Mouse (Mus musculus) hindbrain, embryonic 14.5 days (tissue): ENCODE results near the gene Pcbp2. TPM values are rescaled to one million over a fixed set of nuclear protein-coding genes. Genes with fewer than 3 reads are reported as not detected.

ENCODE experiments used
- ATAC-seq: fragments of 200-750 bp; cut with Nextera tagmentation; 2 replicates; pipeline ENCODE4 v1.8.0; 2017; ENCODE audit warnings: moderate number of reproducible peaks, mild to moderate bottlenecking, moderate TSS enrichment, moderate library complexity; ENCODE audit not compliant: low FRiP score
- DNase-seq: peaks from one replicate; pipeline ENCODE4 v3.0.0-alpha.2; 2015; ENCODE audit warnings: low spot score
- H3K27ac ChIP-seq: fragments of 300-500 bp; sonication (generic); 2 replicates; pipeline ENCODE4 v1.5.1; 2014; ENCODE audit warnings: mild to moderate bottlenecking, moderate library complexity
- H3K27me3 ChIP-seq: fragments of 300-500 bp; sonication (generic); 2 replicates; pipeline ENCODE4 v1.6.1; 2014; ENCODE audit warnings: mild to moderate bottlenecking, low read length, mixed read lengths; ENCODE audit not compliant: control insufficient read depth, insufficient read depth
- H3K36me3 ChIP-seq: fragments of 300-500 bp; sonication (generic); replicated peaks from 2 replicates; pipeline ENCODE4 v1.6.1; 2014; ENCODE audit not compliant: control insufficient read depth, insufficient read depth
- H3K4me1 ChIP-seq: fragments of 300-500 bp; sonication (generic); replicated peaks from 2 replicates; pipeline ENCODE4 v1.6.1; 2014; ENCODE audit warnings: antibody characterized with exemption, low read length, mixed read lengths; ENCODE audit not compliant: control insufficient read depth, insufficient read depth
- H3K4me2 ChIP-seq: fragments of 300-500 bp; sonication (generic); replicated peaks from 2 replicates; pipeline ENCODE4 v1.6.1; 2014; ENCODE audit warnings: mild to moderate bottlenecking, moderate library complexity
- H3K4me3 ChIP-seq: fragments of 300-500 bp; sonication (generic); replicated peaks from 2 replicates; pipeline ENCODE4 v1.5.1; 2014; ENCODE audit warnings: mild to moderate bottlenecking, low read length
- H3K9ac ChIP-seq: fragments of 300-500 bp; sonication (generic); 2 replicates; pipeline ENCODE4 v1.6.1; 2014
- H3K9me3 ChIP-seq: fragments of 300-500 bp; sonication (generic); 2 replicates; pipeline ENCODE4 v1.6.1; 2016; ENCODE audit warnings: low read length; ENCODE audit not compliant: control insufficient read depth
- WGBS: fragments of 180-500 bp; shearing (Covaris S2); extraction: QIAGEN DNeasy Blood & Tissue Kit; methylation state at CpG from one replicate; pipeline ENCODE4 v1.1.7; 2014; 5-methylcytosine and 5-hydroxymethylcytosine counted together
- polyA plus RNA-seq: library from polyadenylated mRNA; unstranded; fragments of >200 nt; fragmentation: Nextera tagmentation; extraction: Ambion mirVana; gene quantifications from 2 replicates; pipeline ENCODE4 v1.2.1, GENCODE M21; 2014

Pcbp2 gene
- polyA plus RNA-seq, 1 experiment from 2014 or later: 158 TPM

DNA sequence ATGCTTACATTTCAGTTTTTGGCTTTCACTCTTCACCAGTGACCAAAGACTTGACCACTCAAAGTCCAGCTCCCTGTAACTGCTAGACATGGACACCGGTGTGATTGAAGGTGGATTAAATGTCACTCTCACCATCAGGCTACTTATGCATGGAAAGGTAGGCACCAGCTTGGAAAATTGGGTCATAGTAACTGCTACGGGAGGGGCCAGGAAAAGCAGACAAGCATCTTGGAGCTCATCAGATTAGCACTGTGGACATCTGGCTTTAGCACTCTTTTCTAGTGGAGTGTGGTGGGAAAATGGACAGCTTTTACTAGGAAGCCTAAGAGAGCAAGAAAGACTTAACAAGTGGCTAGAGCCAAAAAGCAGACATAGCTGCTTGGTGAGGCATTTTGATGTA, 2.9 kb downstream of the Pcbp2 start:
- ATAC-seq (no peak), DNase-seq (no peak)
- peaks cover 16% of the 10 kb centered on the region for H3K4me1 ChIP-seq
- no peak overlapping the region for H3K9ac ChIP-seq
- 75% methylated on average over 2 of the region's 2 CpGs for WGBS
- H3K27ac ChIP-seq: no peak overlapping the region
- peaks cover 49% of the 10 kb centered on the region for H3K36me3 ChIP-seq
- H3K4me3 ChIP-seq: no peak overlapping the region
- no peaks in the 10 kb centered on the region for H3K9me3 ChIP-seq
- H3K27me3 ChIP-seq: no peaks in the 10 kb centered on the region
- no peak overlapping the region for H3K4me2 ChIP-seq

DNA sequence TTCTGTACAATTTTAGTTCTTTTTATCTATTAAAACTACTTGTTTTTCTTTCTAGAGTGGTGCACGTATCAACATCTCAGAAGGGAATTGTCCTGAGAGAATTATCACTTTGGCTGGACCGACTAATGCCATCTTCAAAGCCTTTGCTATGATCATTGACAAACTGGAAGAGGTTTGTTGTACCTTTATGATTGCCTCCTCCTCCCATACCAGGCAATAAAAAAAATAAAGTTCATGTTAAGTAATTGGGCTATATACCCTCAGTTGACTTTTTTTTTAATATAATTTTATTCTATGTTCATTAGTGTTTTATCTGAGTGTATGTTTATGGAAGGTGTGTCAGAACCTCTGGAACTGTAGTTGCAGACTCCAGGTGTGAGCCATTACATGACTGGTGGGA, 4.2 kb downstream of the Pcbp2 start:
- Histone ChIP-seq H3K4me3 (no peak overlapping the region), H3K9me3 (no peaks in the 10 kb centered on the region), H3K36me3 (peaks cover 62% of the 10 kb centered on the region), H3K4me2 (no peak overlapping the region), H3K9ac (no peak overlapping the region), H3K4me1 (peaks cover 16% of the 10 kb centered on the region), H3K27me3 (no peaks in the 10 kb centered on the region), H3K27ac (no peak overlapping the region)
- DNase-seq (no peak), ATAC-seq (no peak)
- WGBS: 90% methylated on average over 2 of the region's 2 CpGs

DNA sequence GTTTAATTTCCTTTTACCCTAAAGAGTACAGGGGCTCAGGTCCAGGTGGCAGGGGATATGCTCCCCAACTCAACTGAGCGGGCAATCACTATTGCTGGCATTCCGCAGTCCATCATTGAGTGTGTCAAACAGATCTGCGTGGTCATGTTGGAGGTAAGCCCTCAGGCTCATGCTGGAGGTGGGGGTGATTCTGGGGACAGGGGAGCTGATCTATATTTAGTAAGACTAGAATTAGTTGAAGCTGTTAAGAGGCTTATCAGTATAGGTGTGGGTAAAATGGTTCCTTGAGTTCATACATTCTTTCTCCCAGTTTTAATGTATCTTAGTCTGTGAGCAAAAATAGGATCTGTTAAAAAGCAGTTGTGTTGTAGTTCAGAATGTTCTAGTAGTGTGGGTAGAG, 12.8 kb downstream of the Pcbp2 start:
- WGBS: 91% methylated on average over 3 of the region's 3 CpGs
- no peak overlapping the region for H3K27ac ChIP-seq
- H3K27me3 ChIP-seq: no peaks in the 10 kb centered on the region
- ATAC-seq (no peak), DNase-seq (no peak)
- no peak overlapping the region for H3K4me3 ChIP-seq
- H3K36me3 ChIP-seq: peaks cover 93% of the 10 kb centered on the region
- H3K4me2 ChIP-seq: no peak overlapping the region
- no peak overlapping the region for H3K9ac ChIP-seq
- H3K4me1 ChIP-seq: no peaks in the 10 kb centered on the region
- no peaks in the 10 kb centered on the region for H3K9me3 ChIP-seq

DNA sequence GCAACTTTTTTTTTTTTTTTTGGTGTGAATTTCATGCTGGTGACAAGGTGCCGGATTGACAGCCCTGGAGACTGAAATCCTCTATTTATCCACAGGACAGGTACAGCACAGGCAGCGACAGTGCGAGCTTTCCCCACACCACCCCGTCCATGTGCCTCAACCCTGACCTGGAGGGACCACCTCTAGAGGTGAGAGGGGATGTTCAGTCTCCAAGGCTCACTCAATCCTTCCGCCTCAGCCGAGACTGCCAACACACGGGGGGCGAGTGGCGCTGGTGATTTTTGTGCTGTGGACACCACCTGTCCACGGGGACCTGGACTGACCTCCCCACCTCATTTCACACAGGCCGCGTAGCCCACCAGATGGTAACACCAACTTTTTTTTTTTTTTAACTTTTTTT, 15.5 kb downstream of the Pcbp2 start:
- ATAC-seq: no peak

DNA sequence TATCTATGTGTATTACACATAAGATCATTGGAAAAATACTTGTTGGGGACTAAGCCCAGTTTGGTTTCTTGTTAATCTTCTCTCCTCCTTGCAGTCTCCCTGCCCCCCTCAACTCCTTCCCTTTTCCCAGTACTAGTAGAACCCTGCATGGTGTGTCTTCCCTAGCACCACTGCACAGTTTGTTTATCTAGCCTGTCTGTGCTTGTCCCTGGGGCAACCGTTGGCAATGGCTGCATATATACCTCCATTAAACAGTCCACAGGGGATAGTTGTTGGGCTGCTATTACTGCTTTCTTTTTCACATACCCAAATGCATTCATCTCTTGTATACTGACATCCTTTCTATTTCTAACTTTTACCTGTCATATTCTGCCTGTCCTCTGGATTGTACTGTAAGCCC, 17.3 kb downstream of the Pcbp2 start:
- DNase-seq (no peak), ATAC-seq (no peak)
- no peaks in the 10 kb centered on the region for H3K27me3 ChIP-seq
- no peak overlapping the region for H3K4me3 ChIP-seq
- H3K27ac ChIP-seq: no peak overlapping the region
- H3K36me3 ChIP-seq: peaks cover 92% of the 10 kb centered on the region
- H3K9me3 ChIP-seq: no peaks in the 10 kb centered on the region
- no peak overlapping the region for H3K9ac ChIP-seq
- no peaks in the 10 kb centered on the region for H3K4me1 ChIP-seq
- WGBS: 81% methylated on average over 1 of the region's 1 CpGs
- H3K4me2 ChIP-seq: no peak overlapping the region

More for the DNA sequence above, 15.5 kb downstream of the Pcbp2 start:
- no peaks in the 10 kb centered on the region for H3K9me3 ChIP-seq
- no peak for DNase-seq
- H3K4me2 ChIP-seq: no peak overlapping the region
- no peaks in the 10 kb centered on the region for H3K4me1 ChIP-seq
- no peaks in the 10 kb centered on the region for H3K27me3 ChIP-seq
- 92% methylated on average over 12 of the region's 12 CpGs for WGBS
- no peak overlapping the region for H3K4me3 ChIP-seq
- H3K27ac ChIP-seq: no peak overlapping the region
- H3K36me3 ChIP-seq: peaks cover 94% of the 10 kb centered on the region
- H3K9ac ChIP-seq: no peak overlapping the region

DNA sequence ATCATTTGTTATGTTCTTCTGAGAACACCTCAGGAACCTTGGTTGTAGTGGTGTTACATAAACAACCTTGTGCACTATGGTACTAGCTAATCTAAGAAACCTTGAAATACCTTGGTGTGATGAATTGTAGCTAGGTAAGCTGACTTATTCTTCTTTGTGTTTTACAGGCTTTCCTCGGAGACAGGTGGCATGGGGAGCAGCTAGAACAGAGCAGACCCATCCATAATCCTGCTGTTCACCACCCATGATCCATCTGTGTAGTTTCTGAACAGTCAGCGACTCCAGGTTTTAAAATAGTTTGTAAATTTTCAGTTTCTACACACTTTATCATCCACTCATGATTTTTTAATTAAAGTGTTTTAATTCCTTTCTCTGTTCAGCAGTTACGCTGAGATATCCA, 28.0 kb downstream of the Pcbp2 start:
- Histone ChIP-seq H3K27ac (no peak overlapping the region), H3K9me3 (no peaks in the 10 kb centered on the region), H3K4me1 (no peaks in the 10 kb centered on the region), H3K27me3 (no peaks in the 10 kb centered on the region), H3K9ac (no peak overlapping the region), H3K4me2 (no peak overlapping the region), H3K4me3 (no peak overlapping the region), H3K36me3 (peaks cover 99% of the 10 kb centered on the region)
- 91% methylated on average over 3 of the region's 3 CpGs for WGBS
- no peak for ATAC-seq
- DNase-seq: no peak

DNA sequence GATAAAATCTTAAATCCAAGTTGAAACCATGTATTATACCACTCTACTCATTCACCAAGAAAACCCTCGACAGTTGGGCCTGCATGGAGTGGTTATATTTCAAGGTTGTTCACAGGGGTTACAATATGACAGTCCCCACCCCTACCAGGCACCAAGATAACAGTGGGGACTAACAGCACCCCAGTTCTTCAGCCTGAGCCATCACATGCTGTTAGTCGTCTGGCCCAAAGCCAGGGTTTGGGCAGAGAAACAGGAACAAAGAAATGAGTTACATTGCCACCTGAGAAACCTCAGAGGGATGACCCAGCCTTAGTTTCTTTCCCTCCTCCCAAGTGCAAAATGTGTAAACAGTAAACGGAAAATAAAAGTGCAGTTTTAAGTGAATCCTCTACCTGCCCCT, 29.0 kb downstream of the Pcbp2 start:
- no peaks in the 10 kb centered on the region for H3K9me3 ChIP-seq
- no peak overlapping the region for H3K27ac ChIP-seq
- H3K4me2 ChIP-seq: no peak overlapping the region
- ATAC-seq (no peak), DNase-seq (no peak)
- H3K4me1 ChIP-seq: no peaks in the 10 kb centered on the region
- no peak overlapping the region for H3K4me3 ChIP-seq
- H3K27me3 ChIP-seq: no peaks in the 10 kb centered on the region
- no peak overlapping the region for H3K9ac ChIP-seq
- peaks cover 99% of the 10 kb centered on the region for H3K36me3 ChIP-seq
- 69% methylated on average over 3 of the region's 3 CpGs for WGBS

DNA sequence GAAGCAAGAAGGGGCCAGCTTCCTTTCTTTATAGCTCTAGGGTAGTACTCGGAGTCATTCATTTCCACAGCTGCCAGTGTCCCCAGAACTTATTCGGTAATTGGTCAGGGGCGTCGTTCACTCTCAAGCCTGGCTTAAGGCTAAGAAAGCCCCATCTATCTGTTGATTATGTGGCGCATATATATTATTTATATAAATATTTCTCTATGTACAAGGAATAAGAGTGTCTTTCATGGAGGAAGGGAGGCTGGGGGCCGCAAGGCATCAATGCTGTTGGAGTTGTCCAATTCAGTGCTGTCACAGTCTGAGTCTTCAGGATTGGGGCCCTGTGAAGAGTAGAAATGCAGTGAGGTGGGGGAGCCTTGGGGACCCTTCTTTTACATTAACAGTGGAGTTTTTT, 29.5 kb downstream of the Pcbp2 start:
- 91% methylated on average over 6 of the region's 6 CpGs for WGBS
- H3K27me3 ChIP-seq: no peaks in the 10 kb centered on the region
- no peak overlapping the region for H3K4me2 ChIP-seq
- H3K9ac ChIP-seq: no peak overlapping the region
- ATAC-seq: no peak
- peaks cover 99% of the 10 kb centered on the region for H3K36me3 ChIP-seq
- no peak overlapping the region for H3K27ac ChIP-seq
- no peaks in the 10 kb centered on the region for H3K9me3 ChIP-seq
- DNase-seq: no peak
- no peak overlapping the region for H3K4me3 ChIP-seq
- H3K4me1 ChIP-seq: no peaks in the 10 kb centered on the region

DNA sequence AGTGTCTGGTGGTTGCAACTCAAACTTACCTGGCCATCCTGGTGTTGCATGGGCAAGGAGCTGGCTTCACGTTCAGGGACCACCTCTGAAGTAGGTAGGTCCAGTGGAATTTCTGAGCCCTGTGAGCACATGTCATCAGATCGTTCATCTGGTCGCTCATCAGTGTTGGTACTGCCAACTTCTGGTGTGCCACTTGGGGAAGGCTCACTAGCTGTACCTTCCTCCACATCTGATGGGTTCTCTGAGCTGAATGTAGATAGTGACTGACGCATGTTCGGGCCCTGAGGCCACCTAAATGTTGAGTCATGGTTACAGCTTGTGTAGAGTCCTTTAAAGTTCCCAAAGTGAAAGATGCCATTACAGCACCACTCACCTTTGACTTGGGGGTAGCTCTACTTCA, 30.1 kb downstream of the Pcbp2 start:
- Histone ChIP-seq H3K9ac (no peak overlapping the region), H3K36me3 (peaks cover 99% of the 10 kb centered on the region), H3K4me1 (no peaks in the 10 kb centered on the region), H3K27me3 (no peaks in the 10 kb centered on the region), H3K4me2 (no peak overlapping the region), H3K9me3 (no peaks in the 10 kb centered on the region), H3K4me3 (no peak overlapping the region), H3K27ac (no peak overlapping the region)
- DNase-seq (no peak), ATAC-seq (no peak)
- 95% methylated on average over 5 of the region's 5 CpGs for WGBS

DNA sequence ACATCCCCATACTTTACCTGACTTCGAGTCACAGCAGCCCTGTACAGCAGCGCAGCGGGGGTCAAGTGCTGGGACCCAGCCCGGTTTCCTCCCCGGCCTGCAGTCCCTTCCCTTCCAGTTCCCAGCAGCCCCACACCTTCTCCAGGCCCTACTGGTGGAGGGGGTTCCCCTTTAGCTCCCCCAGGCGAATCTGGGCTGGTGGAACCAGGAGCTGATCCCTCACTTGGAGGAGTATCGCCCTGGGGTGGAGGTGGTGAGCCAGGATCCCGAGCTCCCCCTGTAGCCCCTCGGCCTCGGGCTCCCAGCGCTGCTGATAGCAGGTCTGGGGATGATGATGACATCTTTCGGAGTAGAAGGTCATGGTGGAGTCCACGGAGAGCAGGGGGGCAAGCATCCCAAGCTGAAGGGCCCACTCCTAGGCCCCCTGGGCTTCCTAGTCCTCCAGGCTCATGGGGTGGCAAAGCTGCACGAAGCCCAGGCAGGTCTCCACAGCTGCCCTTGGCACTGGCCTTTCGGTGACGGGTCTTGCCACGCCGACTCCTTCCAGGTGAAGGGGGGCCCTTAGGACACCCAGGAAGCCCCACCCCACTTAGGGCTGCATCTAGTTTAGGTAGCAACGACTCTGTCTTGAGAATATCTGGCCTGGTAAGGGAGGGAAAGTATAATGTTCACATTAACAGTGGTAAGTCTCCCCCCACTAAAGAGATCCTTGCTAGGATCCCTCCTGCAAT, 30.9 kb downstream of the Pcbp2 start:
- H3K27me3 ChIP-seq: no peaks in the 10 kb centered on the region
- H3K9ac ChIP-seq: no peak overlapping the region
- peaks cover 99% of the 10 kb centered on the region for H3K36me3 ChIP-seq
- no peak for DNase-seq
- H3K9me3 ChIP-seq: no peaks in the 10 kb centered on the region
- H3K27ac ChIP-seq: no peak overlapping the region
- 88% methylated on average over 19 of the region's 19 CpGs for WGBS
- ATAC-seq: 0 out of 2 replicates have a peak, but pooled peaks have one; percentile 6
- no peaks in the 10 kb centered on the region for H3K4me1 ChIP-seq
- H3K4me2 ChIP-seq: no peak overlapping the region
- H3K4me3 ChIP-seq: no peak overlapping the region
